Mouse (Mus musculus): ENCODE measurements around the gene Pdik1l.

Gene Pdik1l

GRCm38 (mm10) chr4:134258354-134258753, 29.3 kb downstream of the Pdik1l start:
- no peak for DNase-seq (ENCODE audit: low read depth, low spot score)

- DNase-seq (ENCODE audit: low read depth, low spot score) = no peak
Observed at GRCm38 (mm10) chr4:134257198-134258009, 30.3 kb downstream of the Pdik1l start.

GRCm38 (mm10) chr4:134256407-134257197, 31.1 kb downstream of the Pdik1l start:
- no peak for DNase-seq (ENCODE audit: low read depth, low spot score)

GRCm38 (mm10) chr4:134255854-134256253, 31.8 kb downstream of the Pdik1l start:
- DNase-seq (ENCODE audit: low read depth, low spot score) = no peak

- DNase-seq (ENCODE audit: low read depth, low spot score) = no peak
Observed at GRCm38 (mm10) chr4:134254835-134255234, 32.9 kb downstream of the Pdik1l start.

GRCm38 (mm10) chr4:134253722-134254324, 33.9 kb downstream of the Pdik1l start, which contains the start of gene Grrp1:
TSS of gene Grrp1 (minus strand) at chr4:134254106.
- no peak for DNase-seq (ENCODE audit: low read depth, low spot score)

GRCm38 (mm10) chr4:134252911-134253721, 34.6 kb downstream of the Pdik1l start:
- DNase-seq (ENCODE audit: low read depth, low spot score) = no peak

GRCm38 (mm10) chr4:134252131-134252910, 35.4 kb downstream of the Pdik1l start:
- no peak for DNase-seq (ENCODE audit: low read depth, low spot score)

- DNase-seq (ENCODE audit: low read depth, low spot score) = peak; percentile 51
Observed at GRCm38 (mm10) chr4:134251241-134252130, 36.2 kb downstream of the Pdik1l start.

- no peak for DNase-seq (ENCODE audit: low read depth, low spot score)
Observed at GRCm38 (mm10) chr4:134250930-134251240, 36.8 kb downstream of the Pdik1l start.

- DNase-seq (ENCODE audit: low read depth, low spot score) = no peak
Observed at GRCm38 (mm10) chr4:134250116-134250929, 37.4 kb downstream of the Pdik1l start.

- DNase-seq (ENCODE audit: low read depth, low spot score) = peak; percentile 70
Observed at GRCm38 (mm10) chr4:134249651-134250050, 38.0 kb downstream of the Pdik1l start.

GRCm38 (mm10) chr4:134246719-134247258, 40.9 kb downstream of the Pdik1l start, which contains the start of gene Gm30191:
TSS of gene Gm30191 (plus strand) at chr4:134246935.
- no peak for DNase-seq (ENCODE audit: low read depth, low spot score)

- no peak for DNase-seq (ENCODE audit: low read depth, low spot score)
Observed at GRCm38 (mm10) chr4:134246256-134246655, 41.4 kb downstream of the Pdik1l start.

- DNase-seq (ENCODE audit: low read depth, low spot score) = peak; percentile 93
Observed at GRCm38 (mm10) chr4:134245148-134245843, 42.4 kb downstream of the Pdik1l start, which contains the start of gene Zfp593. TSS of gene Zfp593 (minus strand) at chr4:134245592.

- no peak for DNase-seq (ENCODE audit: low read depth, low spot score)
Observed at GRCm38 (mm10) chr4:134243516-134244250, 44.0 kb downstream of the Pdik1l start, which contains the start of gene E130218I03Rik. TSS of gene E130218I03Rik (plus strand) at chr4:134243662.

GRCm38 (mm10) chr4:134238686-134239085, 49.0 kb downstream of the Pdik1l start:
- no peak for DNase-seq (ENCODE audit: low read depth, low spot score)

Data from CD4-positive helper T cell, adult 2 months (primary cell).